Mouse (Mus musculus): Measurements from ENCODE around the gene Sun2.

DNA sequence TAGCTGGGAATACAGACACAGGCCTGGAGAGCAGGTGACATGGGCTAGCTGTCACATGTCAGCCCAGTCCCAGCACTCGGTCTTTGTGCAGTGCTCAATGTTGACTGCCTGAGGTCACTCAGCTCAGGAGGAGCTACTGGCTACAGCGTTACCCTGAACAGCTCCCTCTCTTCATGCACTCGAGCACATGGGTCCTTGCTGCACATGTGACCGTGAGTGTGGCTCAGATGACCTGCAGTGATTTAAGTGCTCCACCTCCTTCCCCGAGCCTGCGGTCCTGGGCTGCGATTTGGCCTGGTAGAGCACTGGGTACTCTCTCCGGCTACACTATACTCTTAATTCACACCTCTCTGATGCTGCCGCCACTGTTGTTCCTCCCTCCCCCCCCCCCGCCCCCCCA lies 23.8 kb upstream of the Sun2 start:
- TF ChIP-seq CTCF (IDR thresholded peaks at IDR 0.05) (no peak), POLR2A (IDR thresholded peaks at IDR 0.05; ENCODE audit: insufficient read depth, low read depth, low read length) (no peak), EP300 (IDR thresholded peaks at IDR 0.05; ENCODE audit: insufficient read depth, low read depth, low read length) (no peak)

Data from heart, adult 2 months (tissue).